Mouse (Mus musculus) large intestine, adult 2 months (tissue): ENCODE measurements around the gene Fgfr1op. TPM values are rescaled to one million over a fixed set of nuclear protein-coding genes. Genes with fewer than 3 reads are reported as not detected.
"Not testable (repeated sequence)": the region's sequence is repeated elsewhere in the genome, so short reads cannot be mapped to it uniquely, and the experiment has no call there.

ENCODE experiments used
- DNase-seq: peaks from one replicate; pipeline ENCODE4 v3.0.0-alpha.2; 2012; ENCODE audit warnings: low read depth, low spot score
- WGBS: fragments of 180-500 bp; shearing (Covaris S2); methylation state at CpG from one replicate; pipeline ENCODE4 v1.1.7; 2018; 5-methylcytosine and 5-hydroxymethylcytosine counted together
- polyA plus RNA-seq: library from polyadenylated mRNA; depleted of rRNA; stranded (reverse); fragments of >200 nt; gene quantifications from 2 replicates; pipeline ENCODE4 v1.2.3, GENCODE M21; 2012; rRNA removed

The Fgfr1op gene
- 2.6 TPM in 2 replicates for polyA plus RNA-seq

GRCm38 (mm10) chr17:8164701-8165607 is at the start of gene Fgfr1op:
Gene Fgfr1op (plus strand): TSS chr17:8165501.
- WGBS: under 1% methylated on average over 19 of the region's 55 CpGs
- DNase-seq: not testable (repeated sequence)

- peak; percentile 39 for DNase-seq
- WGBS: 21% methylated on average over 8 of the region's 11 CpGs
Observed at GRCm38 (mm10) chr17:8116378-8116777, 48.9 kb upstream of the Fgfr1op start.

- WGBS: no CpG with 5 or more reads among the region's 6 CpGs
- not testable (repeated sequence) for DNase-seq
Observed at GRCm38 (mm10) chr17:8116928-8117327, 48.4 kb upstream of the Fgfr1op start.

- DNase-seq: not testable (repeated sequence)
- no CpG with 5 or more reads among the region's 3 CpGs for WGBS
Observed at GRCm38 (mm10) chr17:8122974-8123373, 42.3 kb upstream of the Fgfr1op start.

GRCm38 (mm10) chr17:8124586-8124985 is 40.7 kb upstream of the Fgfr1op start:
- DNase-seq: not testable (repeated sequence)
- WGBS: 93% methylated on average over 3 of the region's 6 CpGs

GRCm38 (mm10) chr17:8128326-8128993 is 36.8 kb upstream of the Fgfr1op start:
- DNase-seq: not testable (repeated sequence)
- WGBS: no CpG with 5 or more reads among the region's 7 CpGs

GRCm38 (mm10) chr17:8129578-8129977 is 35.7 kb upstream of the Fgfr1op start:
- WGBS: 56% methylated on average over 9 of the region's 9 CpGs
- not testable (repeated sequence) for DNase-seq

- DNase-seq: not testable (repeated sequence)
- no CpG with 5 or more reads among the region's 6 CpGs for WGBS
Observed at GRCm38 (mm10) chr17:8130849-8131248, 34.5 kb upstream of the Fgfr1op start.

- DNase-seq: not testable (repeated sequence)
- WGBS: 88% methylated on average over 5 of the region's 5 CpGs
Observed at GRCm38 (mm10) chr17:8138116-8138515, 27.2 kb upstream of the Fgfr1op start.

- WGBS: 94% methylated on average over 3 of the region's 3 CpGs
- DNase-seq: not testable (repeated sequence)
Observed at GRCm38 (mm10) chr17:8140210-8140609, 25.1 kb upstream of the Fgfr1op start.

GRCm38 (mm10) chr17:8143802-8144673 is 21.3 kb upstream of the Fgfr1op start:
- DNase-seq: not testable (repeated sequence)

GRCm38 (mm10) chr17:8146931-8147330 is 18.4 kb upstream of the Fgfr1op start:
- not testable (repeated sequence) for DNase-seq
- 4% methylated on average over 5 of the region's 5 CpGs for WGBS

More at GRCm38 (mm10) chr17:8143802-8144673, 21.3 kb upstream of the Fgfr1op start:
- WGBS: 37% methylated on average over 14 of the region's 14 CpGs

- not testable (repeated sequence) for DNase-seq
- WGBS: 2% methylated on average over 56 of the region's 67 CpGs
Observed at GRCm38 (mm10) chr17:8147439-8148316, 17.6 kb upstream of the Fgfr1op start, which contains the start of the genes Gm49673 and Rnaset2a. Gene Gm49673 (minus strand): TSS chr17:8147788. Gene Rnaset2a (minus strand): TSS chr17:8148097.

- DNase-seq: not testable (repeated sequence)
Observed at GRCm38 (mm10) chr17:8155010-8155409, 10.3 kb upstream of the Fgfr1op start.

GRCm38 (mm10) chr17:8155982-8156381 is 9.3 kb upstream of the Fgfr1op start:
- not testable (repeated sequence) for DNase-seq
- WGBS: 100% methylated on average over 1 of the region's 8 CpGs

More at GRCm38 (mm10) chr17:8155010-8155409, 10.3 kb upstream of the Fgfr1op start:
- WGBS: 86% methylated on average over 7 of the region's 7 CpGs

GRCm38 (mm10) chr17:8158627-8159026 is 6.7 kb upstream of the Fgfr1op start:
- 20% methylated on average over 1 of the region's 1 CpGs for WGBS
- DNase-seq: not testable (repeated sequence)

- WGBS: 51% methylated on average over 3 of the region's 3 CpGs
- not testable (repeated sequence) for DNase-seq
Observed at GRCm38 (mm10) chr17:8160969-8161368, 4.3 kb upstream of the Fgfr1op start.

GRCm38 (mm10) chr17:8165608-8165945 is 276 bp downstream of the Fgfr1op start:
- DNase-seq: not testable (repeated sequence)
- under 1% methylated on average over 41 of the region's 42 CpGs for WGBS
